Mouse (Mus musculus): ENCODE data around the gene Dusp15.
A peak's percentile ranks its signal among the peaks of the same experiment; 100 is the strongest.

Dusp15 gene

GRCm38 (mm10) chr2:152951065-152951849 lies at the start of gene Dusp15:
Gene Dusp15 (minus strand): TSS chr2:152951698.
- peak in 1 of 2 experiments; percentile 28 for DNase-seq

GRCm38 (mm10) chr2:152997046-152997445 lies 45.5 kb upstream of the Dusp15 start:
- no peak for DNase-seq

GRCm38 (mm10) chr2:152991529-152991928 lies 40.0 kb upstream of the Dusp15 start:
- no peak for DNase-seq

- no peak for DNase-seq
Observed at GRCm38 (mm10) chr2:152985582-152985981, 34.1 kb upstream of the Dusp15 start.

- no peak for DNase-seq
Observed at GRCm38 (mm10) chr2:152976991-152977390, 25.5 kb upstream of the Dusp15 start.

- DNase-seq, result no peak
Observed at GRCm38 (mm10) chr2:152965555-152965954, 14.1 kb upstream of the Dusp15 start.

- peak; percentile 65 to 72 for DNase-seq
Observed at GRCm38 (mm10) chr2:152962091-152962793, 10.7 kb upstream of the Dusp15 start, which contains the start of gene Ttll9. Gene Ttll9 (plus strand): TSS chr2:152962485.

GRCm38 (mm10) chr2:152958116-152958515 lies 6.6 kb upstream of the Dusp15 start:
- no peak for DNase-seq

- peak in 1 of 2 experiments; percentile 15 for DNase-seq
Observed at GRCm38 (mm10) chr2:152951850-152952720, 587 bp upstream of the Dusp15 start.

GRCm38 (mm10) chr2:152950358-152951064 lies 987 bp downstream of the Dusp15 start:
- DNase-seq, result peak in 1 of 2 experiments; percentile 18

GRCm38 (mm10) chr2:152948438-152949020 lies 3.0 kb downstream of the Dusp15 start:
- no peak for DNase-seq

- peak in 1 of 2 experiments; percentile 67 for DNase-seq
Observed at GRCm38 (mm10) chr2:152947098-152947497, 4.4 kb downstream of the Dusp15 start.

- peak in 1 of 2 experiments; percentile 20 for DNase-seq
Observed at GRCm38 (mm10) chr2:152944013-152944412, 7.5 kb downstream of the Dusp15 start.

GRCm38 (mm10) chr2:152943568-152943967 lies 7.9 kb downstream of the Dusp15 start:
- no peak for DNase-seq

- DNase-seq, result peak in 1 of 2 experiments; percentile 23
Observed at GRCm38 (mm10) chr2:152942898-152943515, 8.5 kb downstream of the Dusp15 start.

- DNase-seq, result peak in 1 of 2 experiments; percentile 14
Observed at GRCm38 (mm10) chr2:152941776-152942175, 9.7 kb downstream of the Dusp15 start.

- DNase-seq, result no peak
Observed at GRCm38 (mm10) chr2:152941106-152941505, 10.4 kb downstream of the Dusp15 start.

GRCm38 (mm10) chr2:152939846-152940245 lies 11.7 kb downstream of the Dusp15 start:
- DNase-seq, result peak; percentile 27 to 67

GRCm38 (mm10) chr2:152933614-152934013 lies 17.9 kb downstream of the Dusp15 start:
- DNase-seq, result peak; percentile 47 to 69

GRCm38 (mm10) chr2:152933048-152933447 lies 18.4 kb downstream of the Dusp15 start, which contains the start of gene Foxs1:
Gene Foxs1 (minus strand): TSS chr2:152933208.
- DNase-seq, result peak; percentile 45 to 78
